Mouse (Mus musculus): ENCODE results near the gene Poldip3.

The Poldip3 gene

GRCm38 (mm10) chr15:83149196-83150072 lies at the start of gene Poldip3:
Poldip3 (minus strand) TSS chr15:83149384.
- peak; percentile 98 for DNase-seq (ENCODE audit: low spot score)

GRCm38 (mm10) chr15:83193413-83193812 lies 44.2 kb upstream of the Poldip3 start:
- DNase-seq (ENCODE audit: low spot score), result no peak

GRCm38 (mm10) chr15:83182351-83182750 lies 33.2 kb upstream of the Poldip3 start:
- no peak for DNase-seq (ENCODE audit: low spot score)

GRCm38 (mm10) chr15:83181800-83182330 lies 32.7 kb upstream of the Poldip3 start:
- DNase-seq (ENCODE audit: low spot score), result no peak

- DNase-seq (ENCODE audit: low spot score), result no peak
Observed at GRCm38 (mm10) chr15:83180004-83180403, 30.8 kb upstream of the Poldip3 start.

GRCm38 (mm10) chr15:83176653-83177052 lies 27.5 kb upstream of the Poldip3 start:
- DNase-seq (ENCODE audit: low spot score), result no peak

- no peak for DNase-seq (ENCODE audit: low spot score)
Observed at GRCm38 (mm10) chr15:83173914-83174884, 25.0 kb upstream of the Poldip3 start.

- DNase-seq (ENCODE audit: low spot score), result no peak
Observed at GRCm38 (mm10) chr15:83172492-83173429, 23.6 kb upstream of the Poldip3 start, which contains the start of gene Cyb5r3. Cyb5r3 (minus strand) TSS chr15:83172592.

- peak; percentile 97 for DNase-seq (ENCODE audit: low spot score)
Observed at GRCm38 (mm10) chr15:83171712-83172481, 22.7 kb upstream of the Poldip3 start.

GRCm38 (mm10) chr15:83170956-83171659 lies 21.9 kb upstream of the Poldip3 start:
- peak; percentile 43 for DNase-seq (ENCODE audit: low spot score)

GRCm38 (mm10) chr15:83169772-83170722 lies 20.9 kb upstream of the Poldip3 start:
- DNase-seq (ENCODE audit: low spot score), result no peak

- DNase-seq (ENCODE audit: low spot score), result no peak
Observed at GRCm38 (mm10) chr15:83168875-83169771, 19.9 kb upstream of the Poldip3 start.

- no peak for DNase-seq (ENCODE audit: low spot score)
Observed at GRCm38 (mm10) chr15:83168311-83168710, 19.1 kb upstream of the Poldip3 start.

- DNase-seq (ENCODE audit: low spot score), result peak; percentile 41
Observed at GRCm38 (mm10) chr15:83167550-83168065, 18.4 kb upstream of the Poldip3 start.

GRCm38 (mm10) chr15:83167126-83167525 lies 17.9 kb upstream of the Poldip3 start:
- DNase-seq (ENCODE audit: low spot score), result peak; percentile 41

GRCm38 (mm10) chr15:83166642-83167041 lies 17.5 kb upstream of the Poldip3 start:
- peak; percentile 58 for DNase-seq (ENCODE audit: low spot score)

Data from testis, postnatal 10 days (tissue).